Mouse (Mus musculus): ENCODE data around the gene Trim31. TPM values are rescaled to one million over a fixed set of nuclear protein-coding genes. Genes with fewer than 3 reads are reported as not detected.

Trim31 gene
- polyA plus RNA-seq, 1 experiment from 2014 or later: not detected

DNA sequence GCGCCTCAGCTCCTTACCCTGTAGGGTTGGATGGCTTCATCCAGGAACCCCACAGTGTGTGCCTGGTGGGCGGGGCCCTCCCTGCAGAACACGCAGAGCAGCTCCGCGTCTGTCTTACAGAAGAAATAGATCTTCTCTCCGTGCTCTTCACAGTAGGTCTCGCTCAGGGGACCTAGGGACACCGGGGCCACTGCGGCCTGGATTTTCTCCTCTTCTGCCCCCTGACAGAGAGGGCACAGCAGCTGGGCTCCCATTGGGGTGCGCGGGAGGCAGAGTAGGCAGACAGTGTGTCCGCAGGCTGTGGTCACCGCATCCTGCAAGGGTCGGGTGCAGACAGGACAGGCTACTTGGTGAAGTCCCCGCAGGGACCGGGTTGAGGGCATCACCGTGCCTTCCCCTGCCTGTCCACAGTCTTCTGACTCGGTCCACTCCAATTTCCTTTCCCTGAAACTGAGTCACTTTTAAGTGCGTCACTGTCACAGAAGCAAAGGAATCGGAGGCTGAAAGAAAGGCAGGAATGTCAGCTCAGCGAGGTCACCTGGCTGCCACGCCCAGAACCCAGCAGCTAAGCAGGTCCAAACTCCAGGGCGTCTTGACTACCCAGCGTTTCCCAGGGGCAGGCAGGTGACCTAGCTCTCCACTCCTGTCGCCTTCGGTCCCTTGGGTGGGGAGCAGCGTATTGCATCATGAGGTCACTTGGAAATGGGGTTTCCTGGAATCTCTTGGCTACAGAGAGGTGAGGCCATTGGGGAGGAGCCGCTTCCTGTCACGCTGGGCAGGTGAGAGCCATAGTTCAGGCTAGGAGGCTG, 31.0 kb upstream of the Trim31 start, which contains the start of gene Trim15:
TSS of gene Trim15 (minus strand) at position 492 of the 809 bp plus-strand sequence.
- H3K4me2 ChIP-seq: peak within 1 kb of the TSS; percentile 35
- H3K4me1 ChIP-seq (ENCODE audit: control insufficient read depth, insufficient read depth, low read length): no peaks in the 10 kb centered on the region
- H3K9ac ChIP-seq (ENCODE audit: low read length): peak within 1 kb of the TSS; percentile 28; the same call in 1 of the 2 replicates
- H3K27me3 ChIP-seq (ENCODE audit: control insufficient read depth, insufficient read depth, low read length): 0 out of 2 replicates have a peak, but pooled peaks cover 2% of the 10 kb centered on the region
- H3K27ac ChIP-seq (ENCODE audit: low read depth, low read length): no peak within 1 kb of the TSS
- 17% methylated on average over 29 of the region's 29 CpGs for WGBS
- peak; percentile 42; the same call in 1 of the 2 replicates for ATAC-seq (ENCODE audit: low FRiP score)
- H3K4me3 ChIP-seq (ENCODE audit: low read depth, low read length): no peak within 1 kb of the TSS
- peak; percentile 77 for DNase-seq (ENCODE audit: low spot score, missing footprints)
- no peaks in the 10 kb centered on the region for H3K36me3 ChIP-seq (ENCODE audit: control insufficient read depth, insufficient read depth, low read length)
- no peaks in the 10 kb centered on the region for H3K9me3 ChIP-seq (ENCODE audit: control insufficient read depth, low read length)

GRCm38 (mm10) chr17:36868836-36869235, 29.1 kb upstream of the Trim31 start:
- no peak overlapping the region for H3K4me3 ChIP-seq (ENCODE audit: low read depth, low read length)
- H3K9me3 ChIP-seq (ENCODE audit: control insufficient read depth, low read length): no peaks in the 10 kb centered on the region
- 81% methylated on average over 2 of the region's 2 CpGs for WGBS

GRCm38 (mm10) chr17:36869284-36869954, 28.5 kb upstream of the Trim31 start, which contains the start of gene Trim10:
TSS of gene Trim10 (plus strand) at chr17:36869574.
- ATAC-seq (ENCODE audit: low FRiP score) (no peak), DNase-seq (ENCODE audit: low spot score, missing footprints) (peak; percentile 65)
- Histone ChIP-seq H3K9me3 (ENCODE audit: control insufficient read depth, low read length) (no peaks in the 10 kb centered on the region), H3K4me2 (no peak within 1 kb of the TSS), H3K36me3 (ENCODE audit: control insufficient read depth, insufficient read depth, low read length) (no peaks in the 10 kb centered on the region), H3K9ac (ENCODE audit: low read length) (no peak within 1 kb of the TSS), H3K27ac (ENCODE audit: low read depth, low read length) (no peak within 1 kb of the TSS), H3K4me3 (ENCODE audit: low read depth, low read length) (no peak within 1 kb of the TSS), H3K4me1 (ENCODE audit: control insufficient read depth, insufficient read depth, low read length) (no peaks in the 10 kb centered on the region), H3K27me3 (ENCODE audit: control insufficient read depth, insufficient read depth, low read length) (0 out of 2 replicates have a peak, but pooled peaks cover 2% of the 10 kb centered on the region)
- 85% methylated on average over 4 of the region's 4 CpGs for WGBS

More at GRCm38 (mm10) chr17:36868836-36869235, 29.1 kb upstream of the Trim31 start:
- Histone ChIP-seq H3K27me3 (ENCODE audit: control insufficient read depth, insufficient read depth, low read length) (0 out of 2 replicates have a peak, but pooled peaks cover 2% of the 10 kb centered on the region), H3K36me3 (ENCODE audit: control insufficient read depth, insufficient read depth, low read length) (no peaks in the 10 kb centered on the region), H3K4me1 (ENCODE audit: control insufficient read depth, insufficient read depth, low read length) (no peaks in the 10 kb centered on the region), H3K4me2 (no peak overlapping the region), H3K9ac (ENCODE audit: low read length) (no peak overlapping the region), H3K27ac (ENCODE audit: low read depth, low read length) (no peak overlapping the region)
- ATAC-seq (ENCODE audit: low FRiP score) (no peak), DNase-seq (ENCODE audit: low spot score, missing footprints) (peak; percentile 77)

DNA sequence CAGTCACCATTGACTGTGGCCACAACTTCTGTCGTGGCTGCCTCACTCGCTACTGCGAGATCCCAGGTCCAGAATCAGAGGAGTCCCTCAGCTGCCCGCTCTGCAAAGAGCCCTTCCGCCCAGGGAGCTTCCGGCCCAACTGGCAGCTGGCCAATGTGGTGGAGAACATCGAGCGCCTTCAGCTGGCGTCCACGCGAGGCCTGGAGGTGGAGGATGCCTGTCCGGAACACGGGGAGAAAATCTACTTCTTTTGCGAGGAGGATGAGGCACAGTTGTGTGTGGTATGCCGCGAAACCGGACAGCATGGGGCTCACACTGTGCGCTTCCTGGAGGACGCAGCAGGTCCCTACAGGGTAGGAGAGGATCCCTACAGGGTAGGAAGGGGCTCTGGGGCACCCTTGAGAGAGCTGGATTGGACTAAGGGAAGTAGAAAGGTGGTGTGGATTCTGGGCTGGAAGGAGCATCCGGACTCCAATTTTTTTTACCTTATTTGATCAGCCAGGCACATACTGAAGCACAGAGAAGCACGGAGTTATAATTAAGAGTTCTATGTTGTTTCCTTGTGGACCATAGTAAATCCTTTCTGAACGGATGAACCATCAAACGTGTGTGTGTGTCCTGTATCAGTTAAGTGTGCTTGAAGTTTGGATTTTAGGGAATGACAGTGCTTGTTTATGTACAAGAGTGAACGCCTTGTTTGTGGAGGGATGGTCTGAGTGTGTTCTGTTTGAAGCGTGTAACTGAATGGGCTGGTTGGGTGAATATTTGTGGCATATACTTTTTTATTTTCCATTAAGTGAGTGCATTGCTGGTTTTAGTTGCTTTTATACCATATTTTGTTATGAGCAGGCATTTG, 27.7 kb upstream of the Trim31 start:
- no peak overlapping the region for H3K9ac ChIP-seq (ENCODE audit: low read length)
- DNase-seq (ENCODE audit: low spot score, missing footprints) (peak; percentile 62), ATAC-seq (ENCODE audit: low FRiP score) (no peak)
- H3K9me3 ChIP-seq (ENCODE audit: control insufficient read depth, low read length): no peaks in the 10 kb centered on the region
- no peak overlapping the region for H3K27ac ChIP-seq (ENCODE audit: low read depth, low read length)
- no peaks in the 10 kb centered on the region for H3K4me1 ChIP-seq (ENCODE audit: control insufficient read depth, insufficient read depth, low read length)
- H3K27me3 ChIP-seq (ENCODE audit: control insufficient read depth, insufficient read depth, low read length): 0 out of 2 replicates have a peak, but pooled peaks cover 2% of the 10 kb centered on the region
- WGBS: 77% methylated on average over 25 of the region's 25 CpGs
- H3K4me2 ChIP-seq: no peak overlapping the region
- no peak overlapping the region for H3K4me3 ChIP-seq (ENCODE audit: low read depth, low read length)
- no peaks in the 10 kb centered on the region for H3K36me3 ChIP-seq (ENCODE audit: control insufficient read depth, insufficient read depth, low read length)

DNA sequence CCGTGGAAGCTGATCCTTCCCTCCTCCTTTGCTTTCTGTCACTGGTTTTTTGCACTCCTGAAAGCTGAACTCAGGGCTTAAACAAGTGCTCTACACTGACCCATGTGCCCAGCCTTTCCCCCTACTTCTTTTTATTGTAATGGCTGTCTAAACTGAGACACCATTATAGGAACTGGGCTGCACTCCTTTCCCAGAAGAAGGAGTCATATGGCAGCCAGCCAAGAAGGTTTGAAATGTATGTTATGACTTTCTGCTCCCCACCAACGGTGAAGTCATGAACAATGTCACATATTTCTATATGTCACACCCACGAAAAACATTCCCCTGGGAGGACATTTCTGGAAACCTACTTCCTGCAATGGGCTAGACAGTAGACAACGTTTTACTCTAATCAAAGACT, 23.3 kb upstream of the Trim31 start:
- Histone ChIP-seq H3K27ac (ENCODE audit: low read depth, low read length) (no peak overlapping the region), H3K9ac (ENCODE audit: low read length) (no peak overlapping the region), H3K36me3 (ENCODE audit: control insufficient read depth, insufficient read depth, low read length) (no peaks in the 10 kb centered on the region), H3K4me2 (no peak overlapping the region), H3K4me3 (ENCODE audit: low read depth, low read length) (no peak overlapping the region), H3K27me3 (ENCODE audit: control insufficient read depth, insufficient read depth, low read length) (no peaks in the 10 kb centered on the region), H3K4me1 (ENCODE audit: control insufficient read depth, insufficient read depth, low read length) (no peaks in the 10 kb centered on the region), H3K9me3 (ENCODE audit: control insufficient read depth, low read length) (no peaks in the 10 kb centered on the region)
- DNase-seq (ENCODE audit: low spot score, missing footprints): no peak
- WGBS: 75% methylated on average over 4 of the region's 4 CpGs
- no peak for ATAC-seq (ENCODE audit: low FRiP score)

- Histone ChIP-seq H3K36me3 (ENCODE audit: control insufficient read depth, insufficient read depth, low read length) (no peaks in the 10 kb centered on the region), H3K4me3 (ENCODE audit: low read depth, low read length) (no peak overlapping the region), H3K4me1 (ENCODE audit: control insufficient read depth, insufficient read depth, low read length) (no peaks in the 10 kb centered on the region), H3K27me3 (ENCODE audit: control insufficient read depth, insufficient read depth, low read length) (no peaks in the 10 kb centered on the region), H3K9ac (ENCODE audit: low read length) (no peak overlapping the region), H3K4me2 (no peak overlapping the region), H3K27ac (ENCODE audit: low read depth, low read length) (no peak overlapping the region), H3K9me3 (ENCODE audit: control insufficient read depth, low read length) (no peaks in the 10 kb centered on the region)
- 82% methylated on average over 2 of the region's 2 CpGs for WGBS
- ATAC-seq (ENCODE audit: low FRiP score) (no peak), DNase-seq (ENCODE audit: low spot score, missing footprints) (no peak)
Measured at GRCm38 (mm10) chr17:36883350-36883749, 14.6 kb upstream of the Trim31 start.

GRCm38 (mm10) chr17:36885132-36885790, 12.7 kb upstream of the Trim31 start:
- 91% methylated on average over 12 of the region's 12 CpGs for WGBS
- H3K9me3 ChIP-seq (ENCODE audit: control insufficient read depth, low read length): no peaks in the 10 kb centered on the region
- no peak overlapping the region for H3K9ac ChIP-seq (ENCODE audit: low read length)
- H3K4me1 ChIP-seq (ENCODE audit: control insufficient read depth, insufficient read depth, low read length): no peaks in the 10 kb centered on the region
- no peak for ATAC-seq (ENCODE audit: low FRiP score)
- no peak overlapping the region for H3K4me3 ChIP-seq (ENCODE audit: low read depth, low read length)
- H3K27ac ChIP-seq (ENCODE audit: low read depth, low read length): no peak overlapping the region
- no peak for DNase-seq (ENCODE audit: low spot score, missing footprints)
- no peak overlapping the region for H3K4me2 ChIP-seq
- no peaks in the 10 kb centered on the region for H3K36me3 ChIP-seq (ENCODE audit: control insufficient read depth, insufficient read depth, low read length)
- H3K27me3 ChIP-seq (ENCODE audit: control insufficient read depth, insufficient read depth, low read length): no peaks in the 10 kb centered on the region

DNA sequence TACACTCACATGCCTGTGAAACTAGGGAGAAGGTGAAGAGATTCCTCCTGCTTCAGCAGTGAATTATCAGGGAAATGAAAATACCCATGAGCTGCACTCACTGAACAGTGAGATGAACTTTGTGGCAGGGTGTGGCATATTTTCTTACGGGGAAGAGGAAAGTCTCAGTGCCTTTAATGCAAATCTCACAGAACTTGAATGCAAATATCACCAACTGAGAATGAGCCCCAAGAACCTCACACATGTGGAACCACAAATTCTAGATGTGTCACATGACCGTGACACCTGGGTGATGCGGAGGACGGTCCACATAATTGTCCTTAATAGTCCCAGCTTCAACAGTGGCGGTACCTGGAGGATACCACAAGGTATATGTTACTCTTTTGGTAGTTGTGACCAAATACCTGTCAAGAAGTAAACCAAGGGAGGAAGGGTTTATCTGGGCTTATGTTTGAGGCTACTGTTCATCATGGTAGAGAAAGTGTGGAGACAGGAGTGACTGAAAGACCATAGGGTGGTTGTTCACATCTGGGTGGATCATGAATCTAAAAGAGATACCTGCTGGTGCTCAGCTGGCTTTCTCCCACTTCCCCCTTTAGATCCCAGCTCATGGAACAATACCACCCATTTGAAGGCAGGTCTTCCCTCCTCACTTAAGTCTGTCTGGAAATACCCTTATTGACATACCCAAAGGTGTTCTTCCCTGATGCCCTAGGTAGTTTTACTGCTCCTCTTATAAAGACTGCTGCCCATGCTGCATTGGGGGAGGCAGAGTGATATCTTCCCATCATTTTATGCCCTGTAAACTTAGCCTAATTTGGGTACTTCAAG, 7.6 kb upstream of the Trim31 start, which contains the start of gene Trim40:
TSS of gene Trim40 (minus strand) at position 51 of the 831 bp plus-strand sequence.
- Histone ChIP-seq H3K4me2 (no peak within 1 kb of the TSS), H3K9ac (ENCODE audit: low read length) (no peak within 1 kb of the TSS)
- WGBS: 90% methylated on average over 5 of the region's 5 CpGs

More for the DNA sequence above, 7.6 kb upstream of the Trim31 start, which contains the start of gene Trim40:
- H3K4me3 ChIP-seq (ENCODE audit: low read depth, low read length): no peak within 1 kb of the TSS
- no peak within 1 kb of the TSS for H3K27ac ChIP-seq (ENCODE audit: low read depth, low read length)
- no peaks in the 10 kb centered on the region for H3K36me3 ChIP-seq (ENCODE audit: control insufficient read depth, insufficient read depth, low read length)
- no peaks in the 10 kb centered on the region for H3K4me1 ChIP-seq (ENCODE audit: control insufficient read depth, insufficient read depth, low read length)
- no peak for DNase-seq (ENCODE audit: low spot score, missing footprints)
- no peaks in the 10 kb centered on the region for H3K9me3 ChIP-seq (ENCODE audit: control insufficient read depth, low read length)
- H3K27me3 ChIP-seq (ENCODE audit: control insufficient read depth, insufficient read depth, low read length): no peaks in the 10 kb centered on the region
- no peak for ATAC-seq (ENCODE audit: low FRiP score)
